Mouse (Mus musculus) testis, postnatal 10 days (tissue): ENCODE data around the gene Nudt1.
"Not testable (repeated sequence)": the region's sequence is repeated elsewhere in the genome, so short reads cannot be mapped to it uniquely, and the experiment has no call there.

Experiments used
- DNase-seq: peaks from one replicate; pipeline ENCODE4 v3.0.0; 2021; ENCODE audit warnings: low spot score

Gene Nudt1

GRCm38 (mm10) chr5:140342880-140343279 lies 21.4 kb downstream of the Nudt1 start:
- no peak for DNase-seq

GRCm38 (mm10) chr5:140345244-140345643 lies 23.8 kb downstream of the Nudt1 start:
- DNase-seq = no peak

- no peak for DNase-seq
Observed at GRCm38 (mm10) chr5:140346050-140346449, 24.6 kb downstream of the Nudt1 start.

GRCm38 (mm10) chr5:140349882-140350281 lies 28.4 kb downstream of the Nudt1 start:
- no peak for DNase-seq

GRCm38 (mm10) chr5:140350731-140351497 lies 29.5 kb downstream of the Nudt1 start:
- no peak for DNase-seq

- no peak for DNase-seq
Observed at GRCm38 (mm10) chr5:140352352-140352751, 30.9 kb downstream of the Nudt1 start.

- DNase-seq = no peak
Observed at GRCm38 (mm10) chr5:140355934-140356333, 34.5 kb downstream of the Nudt1 start.

- DNase-seq = no peak
Observed at GRCm38 (mm10) chr5:140357466-140357865, 36.0 kb downstream of the Nudt1 start.

GRCm38 (mm10) chr5:140359930-140360674 lies 38.6 kb downstream of the Nudt1 start:
- no peak for DNase-seq

GRCm38 (mm10) chr5:140364415-140364814 lies 43.0 kb downstream of the Nudt1 start:
- no peak for DNase-seq

- not testable (repeated sequence) for DNase-seq
Observed at GRCm38 (mm10) chr5:140368126-140368525, 46.7 kb downstream of the Nudt1 start.

- DNase-seq = no peak
Observed at GRCm38 (mm10) chr5:140368926-140369325, 47.5 kb downstream of the Nudt1 start.

GRCm38 (mm10) chr5:140369466-140369865 lies 48.0 kb downstream of the Nudt1 start:
- DNase-seq = no peak

- DNase-seq = no peak
Observed at GRCm38 (mm10) chr5:140370446-140371254, 49.2 kb downstream of the Nudt1 start.

- DNase-seq = no peak
Observed at GRCm38 (mm10) chr5:140371671-140372070, 50.2 kb downstream of the Nudt1 start.

- no peak for DNase-seq
Observed at GRCm38 (mm10) chr5:140373711-140374110, 52.3 kb downstream of the Nudt1 start.

- DNase-seq = no peak
Observed at GRCm38 (mm10) chr5:140374226-140374625, 52.8 kb downstream of the Nudt1 start.

GRCm38 (mm10) chr5:140375249-140375829 lies 53.9 kb downstream of the Nudt1 start:
- DNase-seq = no peak

- DNase-seq = no peak
Observed at GRCm38 (mm10) chr5:140378121-140378853, 56.8 kb downstream of the Nudt1 start.

GRCm38 (mm10) chr5:140379299-140379698 lies 57.8 kb downstream of the Nudt1 start:
- DNase-seq = no peak

- DNase-seq = no peak
Observed at GRCm38 (mm10) chr5:140381156-140381555, 59.7 kb downstream of the Nudt1 start.
